Mouse (Mus musculus) cerebellum, postnatal 10 days (tissue): ENCODE data around the gene Hfe.
"Not testable (repeated sequence)": the region's sequence is repeated elsewhere in the genome, so short reads cannot be mapped to it uniquely, and the experiment has no call there.

Experiments
- DNase-seq, 2 experiments: peaks; one replicate each; pipeline ENCODE4 v3.0.0; 2021; ENCODE audit warnings: mixed read lengths in 2 of 2

Gene Hfe

GRCm38 (mm10) chr13:23744421-23745380 is 34.0 kb upstream of the Hfe start:
- no peak for DNase-seq

- no peak for DNase-seq
Measured at GRCm38 (mm10) chr13:23743963-23744362, 33.3 kb upstream of the Hfe start.

DNA sequence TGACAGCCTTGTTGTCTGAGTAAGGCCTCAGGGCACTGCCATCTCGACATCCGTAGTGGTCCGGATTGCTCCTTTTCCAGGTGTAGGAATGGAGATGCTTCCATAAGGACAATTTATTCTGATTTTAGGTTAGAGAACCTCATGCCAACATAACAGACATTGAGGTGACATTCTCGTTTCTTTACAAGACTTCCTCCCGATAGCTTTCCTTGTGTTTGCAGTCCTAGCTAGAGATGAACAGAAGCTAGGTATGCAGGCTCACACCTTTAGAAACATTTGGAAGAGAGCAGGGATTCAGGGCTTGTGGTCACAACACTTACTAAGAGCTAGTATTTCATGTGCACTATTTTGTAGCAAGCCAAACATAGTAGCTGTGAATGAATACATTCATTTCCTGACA is 32.6 kb upstream of the Hfe start:
- DNase-seq = no peak

- no peak for DNase-seq
Measured at GRCm38 (mm10) chr13:23742007-23742406, 31.4 kb upstream of the Hfe start.

DNA sequence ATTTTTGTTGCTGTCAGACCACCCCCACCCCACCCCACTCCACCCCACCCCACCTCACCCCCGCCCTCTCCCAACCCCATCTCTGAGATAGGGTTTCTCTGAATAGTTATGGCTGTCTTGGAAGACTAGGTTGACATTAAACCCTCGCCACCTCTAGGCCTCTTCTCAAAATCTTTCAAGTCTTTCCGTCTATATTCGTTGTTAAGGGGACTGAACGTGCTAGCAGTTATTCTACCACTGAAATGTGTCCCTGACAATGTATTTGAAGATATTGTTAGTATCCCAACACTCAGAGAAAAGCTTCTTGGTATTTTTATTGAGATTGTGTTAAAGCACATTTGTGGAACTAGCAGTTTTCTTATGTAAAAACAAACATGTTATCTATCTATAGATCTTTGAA is 30.3 kb upstream of the Hfe start:
- DNase-seq = no peak

DNA sequence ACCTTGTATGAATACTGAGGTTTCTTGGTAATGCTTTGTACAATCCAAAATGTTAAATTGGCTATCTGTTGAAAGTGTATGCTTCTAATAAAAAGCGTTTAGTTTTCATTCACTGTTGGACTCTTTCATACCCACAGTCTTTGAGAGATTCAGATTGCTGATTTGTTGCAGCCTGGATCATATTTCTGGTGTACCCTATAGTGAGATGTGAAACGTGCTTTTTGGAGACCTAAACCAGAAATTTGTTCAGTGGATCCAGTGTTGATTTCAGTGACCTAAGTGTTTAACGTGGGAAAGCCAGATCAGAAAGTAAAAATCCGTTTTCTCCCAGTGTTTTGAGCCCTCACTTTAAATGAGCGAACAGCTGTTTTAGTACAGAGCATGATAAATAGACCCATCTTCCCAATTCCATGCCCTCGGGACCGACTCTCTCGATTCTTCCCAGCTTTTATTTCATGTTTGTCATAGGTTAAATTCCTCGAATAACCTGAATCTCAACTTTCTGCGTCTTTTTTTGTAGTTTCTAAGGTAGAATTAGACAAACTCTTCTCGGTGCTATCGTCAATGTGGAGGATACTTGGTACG is 29.7 kb upstream of the Hfe start:
- no peak for DNase-seq

- DNase-seq = no peak
Measured at GRCm38 (mm10) chr13:23739922-23740252, 29.2 kb upstream of the Hfe start.

- DNase-seq = peak; percentile 90 to 93
Measured at GRCm38 (mm10) chr13:23739069-23739921, 28.6 kb upstream of the Hfe start.

DNA sequence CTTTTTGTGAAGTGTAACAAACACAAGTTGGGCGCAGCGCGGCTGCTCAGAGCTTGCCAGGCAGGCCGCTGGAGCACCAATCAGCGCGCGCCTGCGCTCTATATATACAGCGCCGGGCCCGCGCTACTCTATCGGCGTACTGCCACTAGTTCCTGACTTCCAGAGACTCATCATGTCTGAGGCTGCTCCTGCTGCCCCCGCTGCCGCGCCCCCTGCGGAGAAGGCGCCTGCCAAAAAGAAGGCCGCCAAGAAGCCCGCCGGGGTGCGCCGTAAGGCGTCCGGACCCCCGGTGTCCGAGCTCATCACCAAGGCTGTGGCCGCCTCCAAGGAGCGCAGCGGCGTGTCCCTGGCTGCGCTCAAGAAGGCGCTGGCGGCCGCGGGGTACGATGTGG is 28.0 kb upstream of the Hfe start, which contains the start of gene Hist1h1c:
Gene Hist1h1c, plus strand, starts transcription at position 132 of the 392 bp plus-strand sequence.
- peak; percentile 90 for DNase-seq

DNA sequence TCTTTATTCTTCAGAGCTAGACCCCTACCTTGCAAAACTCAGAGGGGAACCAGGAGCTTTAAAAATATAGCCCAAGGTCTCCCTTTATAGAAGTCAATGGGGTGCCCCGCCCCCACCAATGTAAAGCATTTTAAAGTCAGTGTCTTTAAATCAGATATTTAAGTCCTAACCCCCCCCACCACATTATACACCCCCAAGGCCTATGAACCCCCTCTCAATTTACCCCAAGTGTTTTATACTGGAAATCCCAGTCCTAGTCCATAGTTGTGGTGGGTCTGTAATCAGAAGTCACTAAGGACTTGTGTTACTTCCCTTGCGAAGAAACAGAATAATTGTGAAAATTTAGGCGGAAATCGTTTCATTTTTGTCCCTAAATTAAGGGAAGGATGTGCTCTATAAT is 27.4 kb upstream of the Hfe start:
- peak; percentile 26 to 48 for DNase-seq

DNA sequence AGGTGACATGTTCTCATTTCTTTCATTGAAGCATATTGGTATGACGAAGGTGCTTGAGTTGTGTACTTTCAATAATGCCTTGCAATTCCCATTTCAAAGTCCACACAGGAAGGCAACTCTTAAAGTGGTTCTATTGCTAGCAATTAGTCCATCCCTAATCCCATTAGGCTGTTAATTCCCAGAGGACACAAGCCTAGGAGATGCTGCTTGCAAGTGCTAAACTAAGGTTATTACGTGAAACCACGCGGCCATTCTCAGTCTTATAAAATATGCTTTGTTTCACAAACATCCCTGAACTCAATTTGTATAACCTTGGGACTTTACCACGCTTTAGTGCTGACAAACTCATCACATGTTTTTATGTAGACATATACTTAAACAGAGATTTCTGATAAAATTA is 26.4 kb upstream of the Hfe start:
- no peak for DNase-seq

- DNase-seq = peak; percentile 42 to 61
Measured at GRCm38 (mm10) chr13:23732156-23732804, 21.6 kb upstream of the Hfe start.

- no peak for DNase-seq
Measured at GRCm38 (mm10) chr13:23730479-23730878, 19.8 kb upstream of the Hfe start.

DNA sequence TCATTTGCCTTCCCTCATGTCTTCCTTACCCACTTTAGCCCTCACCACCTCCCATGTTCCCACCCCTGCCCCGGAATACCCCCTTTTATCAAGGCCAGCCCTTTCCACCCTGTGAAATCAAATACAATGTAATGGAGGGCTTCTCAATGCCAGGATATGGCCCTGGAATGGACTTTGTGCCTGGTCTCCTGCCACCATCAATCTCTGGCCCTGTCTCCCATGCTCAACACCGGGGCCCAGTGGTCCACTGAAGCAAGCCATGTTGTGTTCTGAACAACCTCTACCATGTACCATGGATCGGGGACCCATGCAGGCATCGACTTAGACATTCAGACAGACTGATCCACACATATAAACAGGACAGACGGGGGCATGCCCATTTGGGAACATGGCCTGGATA is 19.1 kb upstream of the Hfe start:
- DNase-seq = no peak

DNA sequence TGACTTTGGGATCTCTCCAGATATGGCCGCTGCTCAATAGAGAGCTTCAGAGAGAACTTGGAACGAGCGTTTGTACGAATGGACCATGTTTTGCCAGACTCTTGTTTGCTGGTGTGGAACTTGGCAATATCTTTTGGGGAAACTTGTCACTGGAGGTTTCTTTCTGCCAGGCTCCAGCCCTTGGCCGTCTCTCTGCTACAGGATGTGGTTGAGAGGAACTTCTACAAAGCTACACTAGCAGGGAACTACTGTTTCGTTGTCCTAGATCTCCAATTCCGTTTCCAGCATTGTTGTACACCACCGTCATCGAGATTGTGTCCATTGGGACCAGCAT is 18.5 kb upstream of the Hfe start:
- no peak for DNase-seq

DNA sequence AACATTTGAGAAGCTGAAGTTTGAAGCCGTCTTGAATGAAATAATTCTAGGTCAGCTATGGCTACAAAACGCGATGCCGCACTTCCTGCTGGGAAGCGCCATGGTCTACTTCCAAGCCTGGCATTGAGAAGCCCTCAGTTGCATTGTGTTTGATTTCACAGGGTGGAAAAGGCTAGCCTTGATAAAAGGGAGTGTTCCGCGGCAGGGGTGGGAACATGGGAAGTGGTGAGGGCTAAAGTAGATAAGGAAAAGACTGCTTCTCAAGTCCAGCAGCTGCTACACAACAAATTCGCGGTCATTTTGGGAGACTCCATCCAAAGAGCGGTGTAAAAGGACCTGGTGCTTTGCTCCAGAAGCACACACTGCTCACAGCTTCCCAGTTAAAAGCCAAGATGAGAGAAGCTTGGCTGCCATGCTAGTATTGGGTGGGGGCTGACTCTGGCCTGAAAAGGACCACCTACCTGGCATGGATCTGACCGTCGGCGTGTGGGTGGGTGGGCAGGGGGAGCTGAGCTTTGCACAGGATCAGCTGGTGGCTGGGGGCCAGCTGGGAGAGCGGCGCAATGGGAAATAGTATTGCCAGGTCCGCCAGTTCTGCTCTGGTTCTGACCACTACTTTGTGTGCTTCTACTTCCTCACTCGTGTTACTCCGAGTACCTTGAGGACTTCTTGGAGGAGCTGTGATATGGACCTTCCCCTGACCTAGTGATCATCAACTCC is 18.0 kb upstream of the Hfe start:
- DNase-seq = no peak

- DNase-seq = no peak
Measured at GRCm38 (mm10) chr13:23725213-23725612, 14.6 kb upstream of the Hfe start.

GRCm38 (mm10) chr13:23724239-23724638 is 13.6 kb upstream of the Hfe start:
- no peak for DNase-seq

- not testable (repeated sequence) for DNase-seq
Measured at GRCm38 (mm10) chr13:23717593-23718245, 7.1 kb upstream of the Hfe start.

- no peak for DNase-seq
Measured at GRCm38 (mm10) chr13:23717176-23717575, 6.5 kb upstream of the Hfe start.

DNA sequence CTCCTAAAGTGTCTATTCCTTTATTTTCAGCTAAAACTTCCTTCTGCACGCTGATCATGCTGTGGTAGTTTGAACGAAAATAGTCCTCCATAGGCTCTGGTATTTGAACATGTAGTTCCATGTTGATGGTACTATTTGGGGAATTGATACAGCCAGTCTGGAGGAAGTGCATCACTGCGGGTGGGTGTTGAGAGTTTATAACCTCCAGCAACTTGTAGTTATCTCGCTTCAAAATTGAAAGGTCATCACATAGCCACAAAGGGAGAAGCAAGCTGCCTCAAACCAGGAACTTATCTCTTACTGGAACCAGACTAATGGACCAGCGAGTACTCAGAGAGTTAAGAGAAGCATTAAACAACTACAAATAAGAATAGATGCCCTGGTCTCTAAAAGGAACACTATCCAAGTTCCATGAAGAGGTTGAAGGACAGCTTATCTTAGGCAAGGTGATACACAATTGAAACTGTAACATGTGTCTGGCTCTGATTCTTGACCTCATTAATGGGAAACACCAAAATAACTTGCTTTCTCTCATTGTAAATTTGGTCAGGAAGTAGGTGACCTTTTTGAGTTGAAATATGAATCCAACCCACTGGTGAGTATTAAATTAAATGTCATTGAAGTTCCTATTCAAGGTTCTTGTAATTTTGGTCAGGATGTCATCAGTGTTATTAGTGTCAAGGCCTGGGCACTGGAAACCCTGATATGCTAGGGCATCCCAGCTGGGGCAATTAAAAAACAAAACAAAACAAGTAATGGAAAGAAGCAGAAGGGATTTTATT is 5.8 kb upstream of the Hfe start:
- DNase-seq = no peak
